Mouse (Mus musculus): ENCODE results near the gene Fam168b. TPM values are rescaled to one million over a fixed set of nuclear protein-coding genes. Genes with fewer than 3 reads are reported as not detected.

Fam168b gene
- polyA plus RNA-seq, 1 experiment from 2014 or later, result 167 TPM

DNA sequence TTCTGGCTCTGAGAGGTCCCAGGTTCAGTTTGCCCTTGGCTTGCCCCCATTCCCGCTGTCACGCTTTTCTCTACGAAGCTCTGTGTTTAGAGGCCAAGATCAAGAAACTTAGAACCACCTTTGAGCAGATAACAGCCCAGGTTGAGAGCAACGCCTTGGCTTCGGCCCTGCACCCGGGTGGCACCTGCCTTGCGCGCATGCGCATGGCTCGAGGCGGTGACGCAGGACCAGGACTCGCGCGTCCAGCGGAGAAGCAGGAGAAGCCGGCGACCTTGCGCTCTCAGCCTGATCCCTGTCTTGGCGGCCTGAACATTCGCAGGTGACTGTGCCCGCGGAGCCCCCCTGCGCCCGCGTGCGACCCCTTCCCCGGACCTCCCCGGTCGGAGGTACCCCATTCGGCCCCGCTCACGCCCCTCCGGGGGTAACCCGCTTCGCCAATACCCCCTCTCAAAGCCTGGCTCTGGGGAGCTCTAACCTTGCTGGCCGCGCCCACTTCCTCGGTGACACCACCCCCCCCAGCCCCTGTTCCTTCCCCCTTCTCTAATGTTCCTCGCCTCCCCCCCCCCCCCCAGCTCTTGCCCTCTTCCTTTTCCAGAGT, 7.0 kb upstream of the Fam168b start, which contains the start of gene Plekhb2:
Gene Plekhb2 (plus strand): TSS at position 232 of the 598 bp plus-strand sequence.
- H3K36me3 ChIP-seq, result no peaks in the 10 kb centered on the region
- H3K4me1 ChIP-seq, result peaks cover 24% of the 10 kb centered on the region; the same call in 1 of the 2 replicates
- no peaks in the 10 kb centered on the region for H3K27me3 ChIP-seq
- no peaks in the 10 kb centered on the region for H3K9me3 ChIP-seq
- WGBS, result under 1% methylated on average over 32 of the region's 40 CpGs
- H3K4me3 ChIP-seq, result peak within 1 kb of the TSS; percentile 78
- peak; percentile 86 for ATAC-seq (ENCODE audit: low FRiP score, low read depth)
- H3K4me2 ChIP-seq (replicated peaks), result peak within 1 kb of the TSS; percentile 80
- H3K27ac ChIP-seq (replicated peaks), result peak within 1 kb of the TSS; percentile 58
- H3K9ac ChIP-seq (replicated peaks), result peak within 1 kb of the TSS; percentile 86

- peaks cover 22% of the 10 kb centered on the region; the same call in 1 of the 2 replicates for H3K4me1 ChIP-seq
- no peak overlapping the region for H3K4me3 ChIP-seq
- no peaks in the 10 kb centered on the region for H3K27me3 ChIP-seq
- H3K36me3 ChIP-seq, result no peaks in the 10 kb centered on the region
- no peak overlapping the region for H3K4me2 ChIP-seq (replicated peaks)
- H3K9ac ChIP-seq (replicated peaks), result no peak overlapping the region
- no peaks in the 10 kb centered on the region for H3K9me3 ChIP-seq
- 79% methylated on average over 3 of the region's 3 CpGs for WGBS
- ATAC-seq (ENCODE audit: low FRiP score, low read depth), result no peak
- H3K27ac ChIP-seq (replicated peaks), result no peak overlapping the region
Measured at GRCm38 (mm10) chr1:34847070-34847469, 4.2 kb upstream of the Fam168b start.

DNA sequence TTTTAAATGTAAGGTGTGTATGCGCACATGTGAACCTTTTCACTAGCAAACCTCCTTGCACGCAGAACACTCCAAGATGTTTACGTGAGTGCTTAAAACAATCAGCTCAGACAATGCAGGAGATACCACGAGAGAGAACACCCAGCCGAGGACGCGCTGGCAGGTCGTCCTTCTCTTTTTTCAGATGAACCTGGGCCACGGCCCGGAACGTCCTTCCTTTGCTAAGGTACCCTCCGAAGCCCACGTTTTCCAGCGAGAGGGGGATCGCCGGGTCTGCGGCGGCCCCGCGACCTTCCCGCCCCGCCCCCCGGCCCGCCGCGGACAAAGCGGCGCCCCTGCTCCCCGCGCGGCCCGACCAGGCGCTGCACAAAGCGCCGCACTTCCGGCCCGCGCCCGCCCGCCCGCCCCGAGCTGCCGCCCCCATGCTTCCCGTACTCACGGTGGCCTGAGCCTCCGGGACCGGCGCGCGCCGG, 440 bp downstream of the Fam168b start:
- H3K4me1 ChIP-seq, result peaks cover 33% of the 10 kb centered on the region
- H3K27ac ChIP-seq (replicated peaks), result peak overlapping the region; percentile 96
- H3K4me3 ChIP-seq, result peak overlapping the region; percentile 75
- H3K9ac ChIP-seq (replicated peaks), result peak overlapping the region; percentile 90
- no peaks in the 10 kb centered on the region for H3K27me3 ChIP-seq
- H3K36me3 ChIP-seq, result no peaks in the 10 kb centered on the region; the same call in 1 of the 2 replicates
- peak; percentile 88 for ATAC-seq (ENCODE audit: low FRiP score, low read depth)
- peak overlapping the region; percentile 83 for H3K4me2 ChIP-seq (replicated peaks)
- WGBS, result under 1% methylated on average over 44 of the region's 51 CpGs
- H3K9me3 ChIP-seq, result no peaks in the 10 kb centered on the region

GRCm38 (mm10) chr1:34841709-34842388, 1.0 kb downstream of the Fam168b start:
- WGBS, result 2% methylated on average over 12 of the region's 12 CpGs
- no peaks in the 10 kb centered on the region for H3K9me3 ChIP-seq
- H3K36me3 ChIP-seq, result no peaks in the 10 kb centered on the region; the same call in 1 of the 2 replicates
- peaks cover 33% of the 10 kb centered on the region for H3K4me1 ChIP-seq
- peak overlapping the region; percentile 96 for H3K27ac ChIP-seq (replicated peaks)
- H3K27me3 ChIP-seq, result no peaks in the 10 kb centered on the region
- no peak for ATAC-seq (ENCODE audit: low FRiP score, low read depth)
- peak overlapping the region; percentile 75 for H3K4me3 ChIP-seq
- H3K9ac ChIP-seq (replicated peaks), result peak overlapping the region; percentile 90
- H3K4me2 ChIP-seq (replicated peaks), result peak overlapping the region; percentile 83

GRCm38 (mm10) chr1:34839241-34839640, 3.6 kb downstream of the Fam168b start:
- H3K4me1 ChIP-seq, result peaks cover 34% of the 10 kb centered on the region
- 76% methylated on average over 12 of the region's 12 CpGs for WGBS
- H3K4me2 ChIP-seq (replicated peaks), result no peak overlapping the region
- no peak overlapping the region for H3K4me3 ChIP-seq
- H3K27ac ChIP-seq (replicated peaks), result no peak overlapping the region
- no peaks in the 10 kb centered on the region for H3K27me3 ChIP-seq
- ATAC-seq (ENCODE audit: low FRiP score, low read depth), result no peak
- H3K9me3 ChIP-seq, result no peaks in the 10 kb centered on the region
- peaks cover 22% of the 10 kb centered on the region for H3K36me3 ChIP-seq
- H3K9ac ChIP-seq (replicated peaks), result no peak overlapping the region

DNA sequence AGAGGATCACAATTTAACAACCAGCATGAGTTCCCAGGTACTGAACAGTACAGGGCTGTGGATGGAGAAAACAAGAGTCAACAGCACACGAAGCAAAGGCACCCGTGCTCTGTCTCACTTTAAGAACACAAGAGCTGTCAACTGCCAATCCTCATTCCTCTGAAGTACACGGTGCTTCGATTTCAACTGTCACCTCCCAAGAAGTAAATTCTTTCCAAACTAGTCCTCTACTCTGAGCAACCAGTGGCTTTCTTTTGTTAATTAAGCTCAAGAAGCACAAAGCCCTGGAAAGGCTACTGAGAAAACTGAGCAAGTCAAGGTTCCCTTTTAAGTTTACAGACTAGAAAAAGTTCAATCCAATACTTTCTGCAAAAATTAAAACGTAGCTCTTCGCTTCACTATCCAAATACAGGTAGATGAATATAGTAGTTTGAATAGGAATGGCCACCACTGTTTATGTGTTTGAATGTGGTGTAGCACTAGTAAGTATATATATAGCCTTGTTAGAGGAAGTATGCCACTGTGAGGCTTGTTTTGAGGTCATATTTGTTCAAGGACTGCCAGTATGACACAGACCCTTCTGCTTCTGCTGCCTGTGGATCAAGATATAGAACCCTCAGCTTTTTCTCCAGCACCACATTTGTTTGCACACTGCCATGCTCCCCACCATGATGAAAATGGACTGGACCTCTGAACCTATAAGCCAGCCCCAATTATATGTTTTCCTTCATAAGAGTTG, 4.7 kb downstream of the Fam168b start:
- no peak for ATAC-seq (ENCODE audit: low FRiP score, low read depth)
- H3K27me3 ChIP-seq, result no peaks in the 10 kb centered on the region
- no peak overlapping the region for H3K4me2 ChIP-seq (replicated peaks)
- H3K9ac ChIP-seq (replicated peaks), result no peak overlapping the region
- peaks cover 25% of the 10 kb centered on the region for H3K36me3 ChIP-seq
- H3K4me1 ChIP-seq, result peaks cover 31% of the 10 kb centered on the region
- H3K27ac ChIP-seq (replicated peaks), result no peak overlapping the region
- H3K4me3 ChIP-seq, result no peak overlapping the region
- H3K9me3 ChIP-seq, result no peaks in the 10 kb centered on the region
- 59% methylated on average over 6 of the region's 6 CpGs for WGBS

DNA sequence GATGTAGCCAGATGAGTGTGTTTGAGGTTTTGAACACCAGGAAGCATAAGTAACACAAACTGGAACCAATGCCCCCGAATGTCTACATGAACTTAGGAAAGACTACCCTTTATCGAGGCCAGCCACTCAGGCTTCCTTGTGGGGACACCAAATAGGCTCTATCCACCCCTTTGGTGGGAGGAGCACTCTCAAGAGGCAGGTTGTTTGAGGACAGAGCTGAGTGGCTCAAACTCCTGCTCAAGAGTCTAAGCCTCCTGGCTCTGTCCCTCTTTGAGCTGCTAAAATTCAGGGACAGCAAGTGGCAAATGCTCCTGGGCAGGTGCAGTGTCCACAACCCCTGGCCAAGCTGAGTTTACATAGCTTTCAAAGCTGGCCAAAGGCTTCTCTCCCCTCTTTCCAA, 8.0 kb downstream of the Fam168b start:
- no peak for ATAC-seq (ENCODE audit: low FRiP score, low read depth)
- 90% methylated on average over 2 of the region's 2 CpGs for WGBS
- Histone ChIP-seq H3K9me3 (no peaks in the 10 kb centered on the region), H3K4me3 (no peak overlapping the region), H3K4me1 (peaks cover 17% of the 10 kb centered on the region), H3K27ac (replicated peaks) (no peak overlapping the region), H3K36me3 (peaks cover 39% of the 10 kb centered on the region), H3K27me3 (no peaks in the 10 kb centered on the region), H3K4me2 (replicated peaks) (no peak overlapping the region), H3K9ac (replicated peaks) (no peak overlapping the region)

DNA sequence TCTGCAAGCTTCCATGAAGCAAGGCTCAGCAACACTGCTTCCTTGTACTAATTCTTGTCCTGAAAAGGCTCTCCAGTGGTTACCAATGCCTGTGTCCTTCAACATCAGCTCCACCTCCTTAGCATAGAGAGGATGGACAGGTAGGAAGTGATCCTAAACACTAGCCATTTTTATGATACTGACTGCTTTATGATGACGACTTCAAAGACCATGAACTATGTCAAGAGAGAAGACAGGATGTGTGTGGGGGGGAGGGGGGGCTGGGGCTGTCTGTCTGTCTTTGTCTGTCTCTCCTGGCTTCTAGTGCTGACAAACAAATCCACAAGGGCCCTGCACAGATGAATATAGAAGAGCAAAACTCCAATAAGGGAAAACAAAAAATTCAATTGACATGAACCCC, 11.5 kb downstream of the Fam168b start:
- peaks cover 60% of the 10 kb centered on the region for H3K36me3 ChIP-seq
- peaks cover 2% of the 10 kb centered on the region; the same call in 1 of the 2 replicates for H3K4me1 ChIP-seq
- H3K4me3 ChIP-seq, result no peak overlapping the region
- H3K27me3 ChIP-seq, result no peaks in the 10 kb centered on the region
- no peak overlapping the region for H3K27ac ChIP-seq (replicated peaks)
- no peak overlapping the region for H3K4me2 ChIP-seq (replicated peaks)
- WGBS, result 96% methylated on average over 1 of the region's 1 CpGs
- H3K9me3 ChIP-seq, result no peaks in the 10 kb centered on the region
- ATAC-seq (ENCODE audit: low FRiP score, low read depth), result no peak
- no peak overlapping the region for H3K9ac ChIP-seq (replicated peaks)

DNA sequence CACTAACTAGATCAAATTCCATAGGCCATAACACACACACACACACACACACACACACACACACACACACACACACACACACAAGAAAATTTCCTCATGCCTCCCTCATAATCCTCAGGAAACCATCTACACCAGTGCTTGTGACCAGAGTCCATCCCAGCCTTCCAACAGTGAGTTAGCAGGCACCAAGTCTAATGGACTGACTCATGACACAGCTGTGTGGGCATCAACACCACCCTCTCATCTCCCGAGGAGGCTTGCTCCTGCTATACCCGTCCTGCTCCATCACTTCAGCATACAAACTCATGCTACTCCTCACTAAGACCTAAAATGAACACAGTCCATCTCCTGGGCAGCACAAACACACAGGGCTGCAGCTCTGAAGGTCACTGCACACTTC, 11.9 kb downstream of the Fam168b start:
- peaks cover 2% of the 10 kb centered on the region; the same call in 1 of the 2 replicates for H3K4me1 ChIP-seq
- no peak overlapping the region for H3K27ac ChIP-seq (replicated peaks)
- no peaks in the 10 kb centered on the region for H3K27me3 ChIP-seq
- no peak overlapping the region for H3K4me2 ChIP-seq (replicated peaks)
- ATAC-seq (ENCODE audit: low FRiP score, low read depth), result no peak
- peaks cover 60% of the 10 kb centered on the region for H3K36me3 ChIP-seq
- no peak overlapping the region for H3K4me3 ChIP-seq
- H3K9ac ChIP-seq (replicated peaks), result no peak overlapping the region
- H3K9me3 ChIP-seq, result no peaks in the 10 kb centered on the region
- WGBS, result 76% methylated on average over 2 of the region's 2 CpGs

DNA sequence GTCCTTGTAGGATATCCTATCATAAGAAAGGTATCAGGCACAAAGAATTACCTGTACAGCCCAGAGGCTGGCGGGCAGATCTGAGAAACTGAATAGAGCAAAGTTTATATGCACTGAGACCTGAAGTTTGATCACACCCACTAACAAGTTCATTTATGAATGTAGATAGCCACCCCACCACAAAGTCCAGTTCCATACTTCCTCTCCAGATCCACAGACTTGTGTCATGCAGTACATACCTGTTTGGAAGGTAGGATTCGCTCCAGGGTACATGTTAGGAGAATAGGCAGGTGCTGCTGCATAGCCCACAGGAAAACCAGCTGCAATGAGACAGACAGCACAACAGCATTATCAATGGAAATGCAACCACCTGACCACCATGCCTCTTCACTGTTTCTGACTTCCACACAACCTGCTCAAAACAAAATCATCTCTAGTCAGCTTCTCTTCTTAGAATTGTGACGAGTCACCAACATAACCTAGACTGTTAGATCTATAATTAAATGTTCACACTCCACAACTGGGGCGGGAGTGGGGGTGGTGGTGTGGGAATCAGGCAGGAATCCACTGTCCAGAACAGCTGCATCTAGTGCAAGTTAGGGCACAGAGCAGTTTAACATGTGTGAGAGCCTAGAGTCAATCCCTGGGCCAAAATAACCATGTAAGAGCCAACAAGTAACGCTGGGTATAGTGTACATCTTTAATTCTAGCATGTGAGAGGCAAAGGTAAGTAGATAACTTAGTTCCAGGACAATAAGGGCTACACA, 14.2 kb downstream of the Fam168b start:
- no peak for ATAC-seq (ENCODE audit: low FRiP score, low read depth)
- no peaks in the 10 kb centered on the region; the same call in 1 of the 2 replicates for H3K4me1 ChIP-seq
- H3K4me3 ChIP-seq, result no peak overlapping the region
- no peak overlapping the region for H3K9ac ChIP-seq (replicated peaks)
- no peak overlapping the region for H3K4me2 ChIP-seq (replicated peaks)
- no peaks in the 10 kb centered on the region for H3K9me3 ChIP-seq
- no peaks in the 10 kb centered on the region for H3K27me3 ChIP-seq
- WGBS, result 92% methylated on average over 5 of the region's 5 CpGs
- H3K27ac ChIP-seq (replicated peaks), result no peak overlapping the region
- H3K36me3 ChIP-seq, result peaks cover 61% of the 10 kb centered on the region

GRCm38 (mm10) chr1:34827900-34828299, 15.0 kb downstream of the Fam168b start:
- H3K4me1 ChIP-seq, result no peaks in the 10 kb centered on the region; the same call in 1 of the 2 replicates
- no peak for ATAC-seq (ENCODE audit: low FRiP score, low read depth)
- no peak overlapping the region for H3K4me3 ChIP-seq
- no peak overlapping the region for H3K4me2 ChIP-seq (replicated peaks)
- no peaks in the 10 kb centered on the region for H3K9me3 ChIP-seq
- no peak overlapping the region for H3K9ac ChIP-seq (replicated peaks)
- 86% methylated on average over 7 of the region's 7 CpGs for WGBS
- peaks cover 69% of the 10 kb centered on the region for H3K36me3 ChIP-seq
- H3K27ac ChIP-seq (replicated peaks), result no peak overlapping the region
- no peaks in the 10 kb centered on the region for H3K27me3 ChIP-seq

Data from midbrain, embryonic 12.5 days (tissue).